27 mouse cellular contexts compared by ENCODE assay signal in the genomic region with DNA sequence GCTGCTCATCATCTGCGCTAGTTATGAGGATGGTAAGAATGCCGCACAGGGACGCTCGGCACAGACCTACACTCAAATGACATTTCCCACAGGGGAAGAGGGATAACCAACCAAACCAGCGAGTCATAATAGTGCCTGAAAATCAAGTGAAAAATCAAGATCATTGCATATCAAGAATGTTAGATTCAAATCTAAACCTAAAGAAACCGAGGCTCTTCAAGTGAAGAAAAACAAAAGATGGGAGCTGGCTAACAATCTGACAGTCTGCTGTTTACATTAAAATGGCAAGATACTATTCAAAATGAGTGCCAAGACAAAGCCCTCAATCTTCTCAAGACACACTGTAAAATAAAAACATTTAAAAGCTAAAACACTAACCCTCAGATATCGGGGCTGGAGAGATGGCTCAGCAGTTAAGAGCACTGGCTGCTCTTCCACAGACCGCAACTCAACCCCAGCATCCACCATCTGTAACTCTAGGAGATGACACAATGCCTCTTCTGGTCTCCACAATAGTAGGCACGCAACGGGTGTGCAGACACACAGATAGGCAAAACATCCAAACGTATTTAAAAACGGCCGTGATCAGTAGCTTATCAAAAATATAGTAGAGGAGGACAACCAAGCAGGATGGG. TPM values are rescaled to one million over a fixed set of nuclear protein-coding genes. Genes with fewer than 3 reads are reported as not detected.
"Had no signal": no experiment of that assay in that cellular context is flagged by ENCODE, and none has a peak within 500 bp of the region (broad histone marks: within the 10 kb centered on the region; RNA-seq: fewer than 3 reads in every experiment).

No protein-coding gene starts in this region.

- H3K27ac ChIP-seq: embryonic facial prominence, embryonic 10.5 days; embryonic facial prominence, embryonic 12.5 days; embryonic facial prominence, embryonic 13.5 days; embryonic facial prominence, embryonic 15.5 days; forebrain, embryonic 10.5 days; forebrain, embryonic 12.5 days; forebrain, embryonic 13.5 days; forebrain, embryonic 15.5 days; gastrocnemius, adult 2 months; heart, adult 2 months; heart, embryonic 10.5 days had no signal

- H3K9ac ChIP-seq: embryonic facial prominence, embryonic 12.5 days; embryonic facial prominence, embryonic 13.5 days; embryonic facial prominence, embryonic 15.5 days; forebrain, embryonic 12.5 days; forebrain, embryonic 13.5 days; forebrain, embryonic 15.5 days; forebrain, postnatal 0 days had no signal

- H3K9me3 ChIP-seq: embryonic facial prominence, embryonic 10.5 days; embryonic facial prominence, embryonic 12.5 days; embryonic facial prominence, embryonic 13.5 days; embryonic facial prominence, embryonic 15.5 days; forebrain, embryonic 10.5 days; forebrain, embryonic 12.5 days; forebrain, embryonic 13.5 days; forebrain, embryonic 15.5 days; heart, embryonic 10.5 days had no signal

- H3K4me1 ChIP-seq: embryonic facial prominence, embryonic 10.5 days; embryonic facial prominence, embryonic 12.5 days; embryonic facial prominence, embryonic 13.5 days; embryonic facial prominence, embryonic 15.5 days; forebrain, embryonic 10.5 days; forebrain, embryonic 12.5 days; forebrain, embryonic 13.5 days; forebrain, embryonic 15.5 days; heart, embryonic 10.5 days had no signal

- H3K4me3 ChIP-seq: embryonic facial prominence, embryonic 10.5 days; embryonic facial prominence, embryonic 12.5 days; embryonic facial prominence, embryonic 13.5 days; embryonic facial prominence, embryonic 15.5 days; erythroblast, embryonic 14.5 days; forebrain, embryonic 10.5 days; forebrain, embryonic 12.5 days; forebrain, embryonic 13.5 days; forebrain, embryonic 15.5 days; gastrocnemius, adult 2 months; heart, adult 2 months; heart, embryonic 10.5 days had no signal

- DNase-seq: cerebellum, adult 8-10 months; cerebellum, adult 9-10 months; cerebellum, adult 9-11 months; cerebellum, postnatal 10 days; cerebellum, postnatal 14 days; cerebellum, postnatal 25 days; cerebellum, postnatal 36 days; embryo, embryonic 11 days; forebrain, postnatal 0 days; gastrocnemius, adult 2 months; gastrocnemius, postnatal 10 days; gastrocnemius, postnatal 14 days; gastrocnemius, postnatal 25 days; gastrocnemius, postnatal 36 days; heart, adult 11 months; heart, adult 2 months had no signal

- H3K27me3 ChIP-seq: embryonic facial prominence, embryonic 12.5 days; embryonic facial prominence, embryonic 13.5 days; embryonic facial prominence, embryonic 15.5 days; forebrain, embryonic 12.5 days; forebrain, embryonic 13.5 days; forebrain, embryonic 15.5 days had no signal

- H3K4me2 ChIP-seq: embryonic facial prominence, embryonic 12.5 days; embryonic facial prominence, embryonic 13.5 days; embryonic facial prominence, embryonic 15.5 days; forebrain, embryonic 12.5 days; forebrain, embryonic 13.5 days; forebrain, embryonic 15.5 days had no signal

- ATAC-seq: forebrain, embryonic 13.5 days; forebrain, embryonic 14.5 days; forebrain, embryonic 15.5 days; forebrain, postnatal 0 days had no signal

RNA-seq across cellular contexts. Expression of a gene that starts 37.7 kb away (rescaled TPM):
- polyA plus RNA-seq: erythroblast, embryonic 14.5 days had no signal
